Mouse (Mus musculus) CH12.LX (cell line): Measurements from ENCODE around the gene Chsy1. TPM values are rescaled to one million over a fixed set of nuclear protein-coding genes. Genes with fewer than 3 reads are reported as not detected.

ENCODE experiments used
- DNase-seq: peaks from one replicate; pipeline ENCODE4 v3.0.0-alpha.2; 2013; ENCODE audit errors: extremely low read depth
- H3K27ac ChIP-seq: 2 replicates; pipeline ENCODE4 v1.5.1; 2012; ENCODE audit warnings: low read depth, mild to moderate bottlenecking, control low read depth, moderate library complexity; ENCODE audit not compliant: insufficient read depth
- H3K27me3 ChIP-seq: replicated peaks from 2 replicates; pipeline ENCODE3; 2012; ENCODE audit warnings: inconsistent platforms
- H3K36me3 ChIP-seq, 2 experiments: replicated peaks in 1 of 2; 2 replicates each; pipeline versions ENCODE3 to v1.6.1; 2012; ENCODE audit warnings: inconsistent platforms in 1 of 2, low read length in 1 of 2, mild to moderate bottlenecking in 1 of 2, mixed read lengths in 1 of 2, moderate library complexity in 1 of 2; ENCODE audit not compliant: control insufficient read depth in 1 of 2, insufficient read depth in 1 of 2
- H3K4me1 ChIP-seq, 2 experiments: 2 replicates each; pipeline ENCODE4 v1.6.1; 2012; ENCODE audit warnings: inconsistent platforms in 1 of 2, moderate library complexity in 1 of 2; ENCODE audit not compliant: insufficient read depth in 2 of 2, control insufficient read depth in 1 of 2
- H3K4me2 ChIP-seq: 2 replicates; pipeline ENCODE4 v1.6.1; 2012; ENCODE audit warnings: low read depth, mild to moderate bottlenecking, control low read depth; ENCODE audit not compliant: poor library complexity, insufficient read depth, severe bottlenecking
- H3K4me3 ChIP-seq, 3 experiments: fragments of 150-350 bp in 1 of 3; sonication (generic) in 1 of 3; replicated peaks in 1 of 3; 2 replicates each; pipeline versions ENCODE3 to v1.5.1; 2011 to 2012; ENCODE audit warnings: low read depth in 2 of 3, low read length in 2 of 3, mild to moderate bottlenecking in 2 of 3, moderate library complexity in 2 of 3, control low read depth in 1 of 3, improper control_type of control experiment in 1 of 3, inconsistent platforms in 1 of 3, mixed read lengths in 1 of 3; ENCODE audit not compliant: poor library complexity in 1 of 3
- H3K79me2 ChIP-seq: replicated peaks from 2 replicates; pipeline ENCODE4 v1.6.1; 2012; ENCODE audit warnings: mild to moderate bottlenecking, moderate library complexity; ENCODE audit not compliant: control insufficient read depth, poor library complexity, insufficient read depth, severe bottlenecking; ENCODE audit errors: extremely low read depth
- H3K9ac ChIP-seq: 2 replicates; pipeline ENCODE4 v1.6.1; 2012; ENCODE audit warnings: low read depth, mild to moderate bottlenecking, control low read depth, moderate library complexity; ENCODE audit not compliant: insufficient read depth
- H3K9me3 ChIP-seq: replicated peaks from 2 replicates; pipeline ENCODE3; 2012; ENCODE audit warnings: low read length, inconsistent platforms, mixed read lengths
- BHLHE40 ChIP-seq: IDR thresholded peaks from 2 replicates; pipeline ENCODE4 v1.6.1; 2011; ENCODE audit warnings: mild to moderate bottlenecking, low read depth, low read length, improper control_type of control experiment
- CHD2 ChIP-seq: IDR thresholded peaks from 2 replicates; pipeline ENCODE4 v1.6.1; 2011; ENCODE audit warnings: low read length, improper control_type of control experiment
- CTCF ChIP-seq, 2 experiments: IDR thresholded peaks in 1 of 2; conservative IDR thresholded peaks in 1 of 2; 2 replicates each; pipeline ENCODE4 v1.5.1; 2011 to 2012; ENCODE audit warnings: low read depth in 2 of 2, low read length in 2 of 2, improper control_type of control experiment in 1 of 2, inconsistent platforms in 1 of 2, mild to moderate bottlenecking in 1 of 2, moderate library complexity in 1 of 2
- ETS1 ChIP-seq: conservative IDR thresholded peaks from 2 replicates; pipeline ENCODE4 v1.6.1; 2012; ENCODE audit warnings: low read depth, mild to moderate bottlenecking, inconsistent platforms, low read length, improper control_type of control experiment, moderate library complexity
- JUN ChIP-seq: IDR thresholded peaks from 2 replicates; pipeline ENCODE4 v1.6.1; 2011; ENCODE audit warnings: low read depth, mild to moderate bottlenecking, low read length, improper control_type of control experiment, moderate library complexity; ENCODE audit not compliant: insufficient read depth
- MAX ChIP-seq: IDR thresholded peaks from 2 replicates; pipeline ENCODE4 v1.6.1; 2011; ENCODE audit warnings: low read length, improper control_type of control experiment
- MAZ ChIP-seq: IDR thresholded peaks from 2 replicates; pipeline ENCODE4 v1.6.1; 2012; ENCODE audit warnings: low read depth, mild to moderate bottlenecking, inconsistent platforms, low read length, improper control_type of control experiment, moderate library complexity
- MEF2A ChIP-seq: IDR thresholded peaks from 2 replicates; pipeline ENCODE4 v1.6.1; 2014; ENCODE audit warnings: low read depth, mild to moderate bottlenecking, inconsistent platforms, low read length, improper control_type of control experiment, borderline replicate concordance
- NELFE ChIP-seq: IDR thresholded peaks from 2 replicates; pipeline ENCODE4 v1.6.1; 2011; ENCODE audit warnings: low read depth, low read length, improper control_type of control experiment
- NRF1 ChIP-seq: IDR thresholded peaks from 2 replicates; pipeline ENCODE4 v1.6.1; 2014; ENCODE audit warnings: low read depth, mild to moderate bottlenecking, inconsistent platforms, low read length, improper control_type of control experiment, moderate library complexity
- PAX5 ChIP-seq: IDR thresholded peaks from 2 replicates; pipeline ENCODE4 v1.6.1; 2012; ENCODE audit warnings: low read length, inconsistent platforms, mixed read lengths
- POLR2A ChIP-seq: IDR thresholded peaks from 2 replicates; pipeline ENCODE4 v1.6.1; 2011; ENCODE audit warnings: low read depth, mild to moderate bottlenecking, improper control_type of control experiment, low read length
- RCOR1 ChIP-seq: conservative IDR thresholded peaks from 2 replicates; pipeline ENCODE4 v1.6.1; 2012; ENCODE audit warnings: low read depth, mild to moderate bottlenecking, inconsistent platforms, low read length, improper control_type of control experiment
- SIN3A ChIP-seq: IDR thresholded peaks from 2 replicates; pipeline ENCODE4 v1.6.1; 2012; ENCODE audit warnings: low read length, improper control_type of control experiment, inconsistent platforms
- TCF12 ChIP-seq: IDR thresholded peaks from 2 replicates; pipeline ENCODE4 v1.6.1; 2014; ENCODE audit warnings: low read depth, mild to moderate bottlenecking, inconsistent platforms, low read length, improper control_type of control experiment
- ZC3H11A ChIP-seq: IDR thresholded peaks from 2 replicates; pipeline ENCODE4 v1.6.1; 2012; ENCODE audit warnings: low read depth, mild to moderate bottlenecking, inconsistent platforms, low read length, improper control_type of control experiment
- ZKSCAN1 ChIP-seq: IDR thresholded peaks from 2 replicates; pipeline ENCODE4 v1.6.1; 2012; ENCODE audit warnings: low read depth, inconsistent platforms, low read length, improper control_type of control experiment, borderline replicate concordance
- ZMIZ1 ChIP-seq: IDR thresholded peaks from 2 replicates; pipeline ENCODE4 v1.6.1; 2012; ENCODE audit warnings: low read depth, mild to moderate bottlenecking, inconsistent platforms, low read length, improper control_type of control experiment
- dilution Hi-C: fragments of 300-500 bp; cut with MboI; formaldehyde crosslinking; loops from 2 replicates; pipeline ENCODE4 v1.14.3; 2020; ENCODE audit warnings: low sequenced_read_pairs; ENCODE audit not compliant: extremely low pct_unique_long_range_greater_than_20kb, extremely low pct_ligation_motif_present
- in situ Hi-C: fragments of 300-500 bp; cut with MboI; formaldehyde crosslinking; loops from 3 replicates; pipeline ENCODE4 v1.14.3; 2019; ENCODE audit warnings: low sequenced_read_pairs, low pct_ligation_motif_present, low pct_unique_long_range_greater_than_20kb, mixed read lengths
- polyA plus RNA-seq: library from polyadenylated mRNA; unstranded; fragments of >175 nt; gene quantifications from 2 replicates; pipeline ENCODE4 v1.2.1, GENCODE M21; 2012; ENCODE audit warnings: low read depth; ENCODE audit not compliant: insufficient read length
- total RNA-seq, 2 experiments: library from RNA; depleted of rRNA; stranded (reverse); fragments of 300-350 nt in 1 of 2; fragments of >200 nt in 1 of 2; gene quantifications; 2 replicates each; pipeline ENCODE4 v1.2.3; 2012 to 2014

Chsy1 gene
- total and polyA plus RNA-seq, 3 experiments: 2.3 to 5.5 (median 2.5) TPM

GRCm38 (mm10) chr7:66130296-66130695 is 21.0 kb downstream of the Chsy1 start:
- H3K27ac ChIP-seq: no peak overlapping the region
- TF ChIP-seq ZKSCAN1 (no peak), NELFE (no peak), POLR2A (no peak), PAX5 (no peak), MEF2A (no peak), ETS1 (no peak), MAX (no peak), ZC3H11A (no peak)
- dilution Hi-C loops (no loop called here), in situ Hi-C loops (no loop called here)
- H3K79me2 ChIP-seq: no peaks in the 10 kb centered on the region
- no peak overlapping the region for H3K4me2 ChIP-seq
- no peaks in the 10 kb centered on the region for H3K27me3 ChIP-seq
- H3K36me3 ChIP-seq: peaks cover 0 to 10% of the 10 kb centered on the region in 2 experiments
- no peak overlapping the region for H3K4me3 ChIP-seq
- H3K9ac ChIP-seq: no peak overlapping the region
- DNase-seq: no peak
- H3K9me3 ChIP-seq: peaks cover 2% of the 10 kb centered on the region
- H3K4me1 ChIP-seq: peaks cover under 1 to 10% of the 10 kb centered on the region in 2 experiments; a peak in 2 of 4 replicates

GRCm38 (mm10) chr7:66131776-66132421 is 22.6 kb downstream of the Chsy1 start:
- Histone ChIP-seq H3K27ac (no peak overlapping the region), H3K36me3 (peaks cover 0 to 2% of the 10 kb centered on the region in 2 experiments), H3K4me2 (no peak overlapping the region), H3K79me2 (no peaks in the 10 kb centered on the region), H3K4me1 (peaks cover 0 to 13% of the 10 kb centered on the region in 2 experiments; a peak in 1 of 4 replicates), H3K9me3 (peaks cover 2% of the 10 kb centered on the region), H3K9ac (no peak overlapping the region), H3K4me3 (no peak overlapping the region), H3K27me3 (no peaks in the 10 kb centered on the region)
- dilution Hi-C loops: no loop called here
- in situ Hi-C loops: no loop called here
- no peak for DNase-seq
- no peak for TF ChIP-seq ZMIZ1
- TF ChIP-seq CHD2: no peak
- no peak for TF ChIP-seq BHLHE40
- TF ChIP-seq CTCF (conservative IDR thresholded peaks at IDR 0.05 in 1 of 2, IDR thresholded peaks at IDR 0.05 in 1 of 2; ENCODE audit: low read depth in 2 of 2, low read length in 2 of 2): no peak
- no peak for TF ChIP-seq JUN
- TF ChIP-seq MAZ: no peak
- TF ChIP-seq SIN3A: no peak
- TF ChIP-seq RCOR1: no peak
- no peak for TF ChIP-seq NRF1
- no peak for TF ChIP-seq TCF12
